Mouse (Mus musculus): ENCODE measurements around the gene Enpp4.

Gene Enpp4

GRCm38 (mm10) chr17:44091512-44091911, 14.1 kb downstream of the Enpp4 start:
- no peak for DNase-seq (ENCODE audit: low read depth)

GRCm38 (mm10) chr17:44090916-44091315, 14.7 kb downstream of the Enpp4 start:
- no peak for DNase-seq (ENCODE audit: low read depth)

GRCm38 (mm10) chr17:44088226-44088625, 17.4 kb downstream of the Enpp4 start:
- peak; percentile 68 for DNase-seq (ENCODE audit: low read depth)

- DNase-seq (ENCODE audit: low read depth), result no peak
Measured at GRCm38 (mm10) chr17:44083156-44083555, 22.5 kb downstream of the Enpp4 start.

- no peak for DNase-seq (ENCODE audit: low read depth)
Measured at GRCm38 (mm10) chr17:44078631-44079350, 26.8 kb downstream of the Enpp4 start, which contains the start of gene Enpp5. TSS of gene Enpp5 (plus strand) at chr17:44078813.

- no peak for DNase-seq (ENCODE audit: low read depth)
Measured at GRCm38 (mm10) chr17:44077843-44078160, 27.8 kb downstream of the Enpp4 start.

GRCm38 (mm10) chr17:44077146-44077842, 28.3 kb downstream of the Enpp4 start:
- peak; percentile 46 for DNase-seq (ENCODE audit: low read depth)

- DNase-seq (ENCODE audit: low read depth), result peak; percentile 74
Measured at GRCm38 (mm10) chr17:44076051-44076680, 29.4 kb downstream of the Enpp4 start.

GRCm38 (mm10) chr17:44075601-44076000, 30.0 kb downstream of the Enpp4 start:
- DNase-seq (ENCODE audit: low read depth), result peak; percentile 45

GRCm38 (mm10) chr17:44071680-44072079, 33.9 kb downstream of the Enpp4 start:
- DNase-seq (ENCODE audit: low read depth), result no peak

- DNase-seq (ENCODE audit: low read depth), result no peak
Measured at GRCm38 (mm10) chr17:44068876-44069275, 36.7 kb downstream of the Enpp4 start.

- DNase-seq (ENCODE audit: low read depth), result peak; percentile 29
Measured at GRCm38 (mm10) chr17:44061289-44061890, 44.2 kb downstream of the Enpp4 start.

GRCm38 (mm10) chr17:44060781-44061180, 44.8 kb downstream of the Enpp4 start:
- DNase-seq (ENCODE audit: low read depth), result peak; percentile 14

- DNase-seq (ENCODE audit: low read depth), result no peak
Measured at GRCm38 (mm10) chr17:44058145-44058544, 47.5 kb downstream of the Enpp4 start.

GRCm38 (mm10) chr17:44057123-44057522, 48.5 kb downstream of the Enpp4 start:
- DNase-seq (ENCODE audit: low read depth), result no peak

- peak; percentile 91 for DNase-seq (ENCODE audit: low read depth)
Measured at GRCm38 (mm10) chr17:44053427-44053826, 52.2 kb downstream of the Enpp4 start.

All from 416B (cell line).